Mouse (Mus musculus) common myeloid progenitor, adult 5-6 weeks (primary cell): ENCODE results near the gene Islr2. TPM values are rescaled to one million over a fixed set of nuclear protein-coding genes. Genes with fewer than 3 reads are reported as not detected.
"Not testable (repeated sequence)": the region's sequence is repeated elsewhere in the genome, so short reads cannot be mapped to it uniquely, and the experiment has no call there.

ENCODE experiments used
- ATAC-seq: replicated peaks from 2 replicates; pipeline ENCODE4 v1.8.0; 2016; ENCODE audit warnings: low read depth, mild to moderate bottlenecking, moderate TSS enrichment, inconsistent platforms; ENCODE audit not compliant: poor library complexity, severe bottlenecking
- total RNA-seq: library from RNA; stranded (forward); fragments of 200-1000, 187-1606 nt; gene quantifications from 2 replicates; pipeline ENCODE4 v1.2.3, GENCODE M21; 2017

Gene Islr2
- not detected in 2 replicates for total RNA-seq

GRCm38 (mm10) chr9:58203516-58204447, at the start of gene Islr2, which contains the start of gene Islr:
Gene Islr2 (minus strand): TSS chr9:58204319.
Gene Islr (minus strand): TSS chr9:58204306.
- peak; percentile 78 for ATAC-seq

- not testable (repeated sequence) for ATAC-seq
These were observed 49.6 kb upstream of the Islr2 start for GRCm38 (mm10) chr9:58253805-58254122.

- ATAC-seq = peak; percentile 95
These were observed 49.1 kb upstream of the Islr2 start, which contains the start of gene Stoml1 for GRCm38 (mm10) chr9:58253033-58253804. Gene Stoml1 (plus strand): TSS chr9:58253164.

GRCm38 (mm10) chr9:58250730-58251129, 46.6 kb upstream of the Islr2 start:
- ATAC-seq = not testable (repeated sequence)

- ATAC-seq = no peak
These were observed 46.2 kb upstream of the Islr2 start for GRCm38 (mm10) chr9:58250322-58250721.

- peak; percentile 38; the same call in 1 of the 2 replicates for ATAC-seq
These were observed 45.6 kb upstream of the Islr2 start, which contains the start of gene Pml for GRCm38 (mm10) chr9:58249592-58250192. Gene Pml (minus strand): TSS chr9:58249786.

- no peak for ATAC-seq
These were observed 44.8 kb upstream of the Islr2 start for GRCm38 (mm10) chr9:58248746-58249413.

GRCm38 (mm10) chr9:58247064-58247759, 43.1 kb upstream of the Islr2 start:
- peak; percentile 73 for ATAC-seq

- peak; percentile 55 for ATAC-seq
These were observed 42.0 kb upstream of the Islr2 start for GRCm38 (mm10) chr9:58246083-58246591.

GRCm38 (mm10) chr9:58243696-58244095, 39.6 kb upstream of the Islr2 start:
- ATAC-seq = no peak

GRCm38 (mm10) chr9:58242696-58243095, 38.6 kb upstream of the Islr2 start:
- no peak for ATAC-seq

- ATAC-seq = peak; percentile 43
These were observed 37.8 kb upstream of the Islr2 start for GRCm38 (mm10) chr9:58241780-58242485.

- ATAC-seq = no peak
These were observed 30.4 kb upstream of the Islr2 start for GRCm38 (mm10) chr9:58234502-58235015.

GRCm38 (mm10) chr9:58232374-58232773, 28.3 kb upstream of the Islr2 start:
- peak; percentile 87 for ATAC-seq

GRCm38 (mm10) chr9:58231746-58232145, 27.6 kb upstream of the Islr2 start:
- peak; percentile 46; the same call in 1 of the 2 replicates for ATAC-seq

GRCm38 (mm10) chr9:58228777-58229466, 24.8 kb upstream of the Islr2 start:
- ATAC-seq = no peak
